35 mouse cellular contexts compared by ENCODE assay signal in the genomic region with DNA sequence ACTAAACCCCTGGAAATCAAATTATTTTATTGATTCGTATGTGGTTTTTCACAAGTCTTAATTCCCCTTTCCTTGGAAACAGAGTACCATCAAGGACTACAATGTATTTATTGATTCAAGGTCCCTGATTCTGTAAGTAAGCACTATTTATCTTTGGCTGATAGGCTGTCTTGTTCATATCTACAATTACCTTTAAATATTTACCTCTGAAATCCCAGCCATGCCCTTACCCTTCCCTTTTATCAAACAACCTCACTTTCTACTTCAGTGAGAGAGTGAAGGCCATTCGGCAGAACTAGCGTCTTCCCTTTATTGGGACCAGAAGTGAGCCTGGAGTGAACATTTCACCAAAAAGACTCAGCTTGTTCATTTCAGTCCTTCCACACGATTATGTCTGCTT. TPM values are rescaled to one million over a fixed set of nuclear protein-coding genes. Genes with fewer than 3 reads are reported as not detected.
"Had no signal": no experiment of that assay in that cellular context is flagged by ENCODE, and none has a peak within 500 bp of the region (broad histone marks: within the 10 kb centered on the region; RNA-seq: fewer than 3 reads in every experiment).

No protein-coding gene starts in this region.

- H3K27me3 ChIP-seq: heart, embryonic 12.5 days; heart, embryonic 13.5 days; heart, embryonic 15.5 days; hindbrain, embryonic 12.5 days; hindbrain, embryonic 13.5 days; hindbrain, embryonic 15.5 days; intestine, embryonic 15.5 days; kidney, embryonic 15.5 days had no signal

- H3K27ac ChIP-seq: heart, adult 2 months; heart, embryonic 10.5 days; heart, embryonic 13.5 days; heart, embryonic 15.5 days; hindbrain, embryonic 10.5 days; hindbrain, embryonic 12.5 days; hindbrain, embryonic 13.5 days; hindbrain, embryonic 14.5 days; hindbrain, embryonic 15.5 days; hindbrain, postnatal 0 days; intestine, embryonic 15.5 days; kidney, embryonic 15.5 days; kidney, postnatal 0 days; layer of hippocampus, adult 2 months had no signal

- ATAC-seq: hindbrain, embryonic 16.5 days; hindbrain, postnatal 0 days; inflammation-experienced regulatory T-cells, adult 6 months; intestine, embryonic 15.5 days; intestine, postnatal 0 days had no signal

- H3K4me2 ChIP-seq: heart, embryonic 11.5 days; heart, embryonic 12.5 days; heart, embryonic 13.5 days; heart, embryonic 15.5 days; hindbrain, embryonic 12.5 days; hindbrain, embryonic 13.5 days; hindbrain, embryonic 14.5 days; hindbrain, embryonic 15.5 days; intestine, embryonic 15.5 days; kidney, embryonic 15.5 days had no signal

- H3K4me1 ChIP-seq: heart, embryonic 10.5 days; heart, embryonic 12.5 days; heart, embryonic 13.5 days; heart, embryonic 15.5 days; hindbrain, embryonic 10.5 days; hindbrain, embryonic 12.5 days; hindbrain, embryonic 13.5 days; hindbrain, embryonic 15.5 days; intestine, embryonic 15.5 days; kidney, embryonic 15.5 days had no signal

- H3K4me3 ChIP-seq: heart, adult 2 months; heart, embryonic 10.5 days; heart, embryonic 12.5 days; heart, embryonic 13.5 days; heart, embryonic 15.5 days; hindbrain, embryonic 10.5 days; hindbrain, embryonic 12.5 days; hindbrain, embryonic 13.5 days; hindbrain, embryonic 15.5 days; intestine, embryonic 15.5 days; kidney, embryonic 15.5 days; layer of hippocampus, adult 2 months had no signal

- H3K9me3 ChIP-seq: heart, embryonic 10.5 days; heart, embryonic 12.5 days; heart, embryonic 13.5 days; heart, embryonic 15.5 days; hindbrain, embryonic 10.5 days; hindbrain, embryonic 12.5 days; hindbrain, embryonic 13.5 days; hindbrain, embryonic 15.5 days; intestine, embryonic 15.5 days; kidney, embryonic 15.5 days had no signal

- H3K9ac ChIP-seq: heart, embryonic 12.5 days; heart, embryonic 13.5 days; heart, embryonic 15.5 days; hindbrain, embryonic 12.5 days; hindbrain, embryonic 13.5 days; hindbrain, embryonic 14.5 days; hindbrain, embryonic 15.5 days; intestine, embryonic 15.5 days; kidney, embryonic 15.5 days had no signal

- DNase-seq: heart, adult 2 months; heart, postnatal 10 days; heart, postnatal 14 days; heart, postnatal 36 days; heart, postnatal 4 days; kidney, adult 11 months; kidney, adult 18-20 months; kidney, adult 2 months; kidney, adult 8-10 months; kidney, adult 9 months; kidney, postnatal 10 days; kidney, postnatal 14 days; kidney, postnatal 25 days; kidney, postnatal 36 days; kidney, postnatal 4 days; layer of hippocampus, adult 9-11 months; layer of hippocampus, postnatal 36 days had no signal

- H3K36me3 ChIP-seq: heart, embryonic 10.5 days; heart, embryonic 12.5 days; heart, embryonic 13.5 days; heart, embryonic 15.5 days; hindbrain, embryonic 10.5 days; hindbrain, embryonic 12.5 days; hindbrain, embryonic 13.5 days; hindbrain, embryonic 15.5 days; intestine, embryonic 15.5 days; kidney, embryonic 15.5 days had no signal

RNA-seq across cellular contexts. Expression of a gene that starts 50.5 kb away (rescaled TPM):
- polyA plus RNA-seq: inflammation-experienced regulatory T-cells, adult 6 months had no signal
